Mouse (Mus musculus) A20 (cell line): ENCODE data around the gene Tmprss9.
A peak's percentile ranks its signal among the peaks of the same experiment; 100 is the strongest.

Source experiments
- DNase-seq: peaks from one replicate; pipeline ENCODE4 v3.0.0-alpha.2; 2011; ENCODE audit warnings: low read depth, low spot score

The Tmprss9 gene

DNA sequence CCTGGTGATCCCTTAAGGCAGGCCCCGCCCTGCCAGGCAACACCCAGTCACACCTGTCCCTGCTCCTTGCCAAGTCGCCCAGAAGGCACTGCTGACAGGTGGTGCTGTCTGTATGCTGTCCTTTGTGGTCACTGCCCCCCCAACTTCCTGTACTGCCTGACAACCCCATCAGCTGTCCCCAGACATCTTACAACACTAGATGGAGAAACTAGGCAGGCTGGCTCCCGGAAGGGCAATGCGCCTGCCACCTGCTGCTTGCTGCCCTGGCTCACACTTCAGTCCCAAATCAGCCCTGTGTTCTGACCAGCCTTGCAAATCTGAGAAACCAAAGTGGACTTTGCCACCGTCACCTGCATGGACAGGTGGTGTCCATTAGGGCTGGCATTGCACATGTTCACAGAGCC lies 42.6 kb downstream of the Tmprss9 start:
- no peak for DNase-seq

DNA sequence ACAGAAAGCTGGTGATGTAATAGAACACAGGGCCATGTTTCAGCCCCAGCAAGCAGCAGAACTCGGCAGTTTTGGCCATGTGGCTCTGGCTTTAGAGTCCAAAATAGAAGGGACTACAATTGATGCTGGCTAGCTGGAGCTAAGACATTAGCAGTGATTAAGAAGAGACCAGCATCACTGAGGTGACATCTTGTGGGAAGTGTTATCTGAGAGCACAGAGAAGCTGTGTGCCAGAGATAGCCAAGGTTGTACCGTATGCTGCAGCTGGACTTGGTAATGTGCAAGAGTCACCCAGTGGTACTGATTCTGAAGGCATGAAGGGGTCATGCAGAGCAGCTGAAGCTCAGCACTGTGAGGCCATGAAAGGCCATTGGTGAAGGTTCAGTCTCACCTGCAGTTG lies 43.6 kb downstream of the Tmprss9 start:
- DNase-seq: no peak

DNA sequence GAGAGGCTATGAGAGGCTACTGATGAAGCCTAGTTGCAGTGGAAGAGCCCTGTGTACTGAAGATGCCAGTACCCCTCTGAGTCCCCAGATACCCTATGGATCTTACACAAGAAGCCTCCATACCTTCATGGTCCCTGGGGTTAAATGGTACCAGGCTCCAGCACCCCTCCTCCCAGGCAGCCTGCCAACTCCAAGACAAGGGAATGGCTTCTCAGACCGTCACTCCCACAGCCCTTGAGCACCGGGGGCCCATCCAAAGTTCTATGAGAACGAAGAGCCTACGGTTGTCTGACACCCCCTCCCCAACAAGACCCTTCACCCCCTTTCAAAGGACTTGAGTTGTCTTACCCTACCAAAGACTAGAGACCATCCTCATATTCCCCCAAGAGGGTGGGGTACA lies 44.1 kb downstream of the Tmprss9 start:
- no peak for DNase-seq

DNA sequence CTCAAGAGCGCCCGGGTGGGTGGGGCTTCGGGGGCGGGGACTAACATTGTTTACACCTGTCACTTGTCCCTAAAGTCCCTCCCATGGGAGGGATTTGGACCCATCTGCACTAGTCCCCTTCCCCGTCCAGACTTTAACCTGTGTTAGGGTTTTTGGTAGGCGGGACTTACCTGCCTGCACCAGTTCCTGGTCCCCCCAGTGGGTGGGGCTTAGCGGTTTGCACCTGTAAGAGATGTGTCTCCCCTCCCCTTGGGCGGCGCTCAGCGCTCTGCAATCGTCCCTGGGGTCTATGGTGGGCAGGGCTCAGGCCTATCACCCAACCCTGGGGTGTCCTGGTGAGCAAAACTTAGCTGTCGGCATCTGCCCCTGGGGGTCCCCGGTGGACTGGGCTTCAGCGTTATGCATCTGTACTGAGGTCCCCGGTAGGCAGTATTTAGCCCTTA lies 45.7 kb downstream of the Tmprss9 start:
- peak; percentile 65 for DNase-seq

DNA sequence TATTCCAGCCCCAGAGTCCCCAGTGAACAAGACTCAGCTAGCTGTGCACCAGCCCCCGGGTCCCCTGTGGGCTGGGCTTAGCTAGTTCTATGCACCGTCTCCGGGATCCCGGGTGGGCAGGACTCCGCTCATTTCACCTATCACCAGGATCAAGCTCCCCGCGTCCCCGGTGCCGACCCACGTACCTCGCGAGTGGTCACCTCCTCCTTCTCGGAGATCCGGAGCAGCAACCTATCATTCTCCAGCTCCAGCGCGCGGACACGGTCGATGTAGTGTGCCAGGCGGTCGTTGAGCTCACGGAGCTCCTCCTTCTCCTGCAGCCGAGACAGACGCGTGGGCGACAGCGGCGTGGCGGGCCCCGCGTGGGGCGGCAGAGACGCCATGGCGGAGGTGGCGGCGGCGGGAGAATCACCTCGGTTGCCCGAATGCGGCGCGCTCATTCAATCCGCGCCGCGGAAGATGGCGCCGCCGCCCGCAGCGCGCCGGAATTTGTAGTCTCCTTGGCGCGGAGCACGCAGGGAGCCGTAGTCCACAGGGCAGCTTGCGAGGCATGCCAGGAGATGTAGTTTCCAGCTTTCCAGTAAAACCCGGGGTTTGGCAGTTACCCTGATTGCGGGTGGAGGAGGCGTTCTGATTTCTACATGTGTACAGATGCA lies 46.3 kb downstream of the Tmprss9 start, which contains the start of gene Lmnb2:
Lmnb2 (minus strand) TSS at position 467 of the 656 bp plus-strand sequence.
- DNase-seq: peak; percentile 81

DNA sequence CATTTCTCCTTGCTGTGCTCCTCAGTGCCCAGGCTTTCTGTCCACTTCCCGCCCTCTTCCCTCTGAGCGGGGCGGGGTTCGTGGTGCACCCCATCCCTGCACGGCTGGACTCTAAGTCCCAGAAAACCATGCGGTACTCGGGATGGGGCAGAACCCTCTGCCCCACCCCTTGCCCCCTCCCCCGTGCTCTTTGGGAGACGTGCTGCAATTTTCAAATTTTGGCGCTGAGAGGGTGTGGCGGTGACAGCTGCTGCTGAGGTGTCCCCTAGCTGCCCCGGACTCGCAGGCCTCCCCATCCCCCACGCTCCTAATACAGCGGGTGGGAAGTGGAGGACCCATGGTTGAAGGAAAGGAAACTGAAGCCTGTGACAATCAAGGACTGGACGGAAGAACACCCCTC lies 50.3 kb downstream of the Tmprss9 start:
- DNase-seq: no peak

DNA sequence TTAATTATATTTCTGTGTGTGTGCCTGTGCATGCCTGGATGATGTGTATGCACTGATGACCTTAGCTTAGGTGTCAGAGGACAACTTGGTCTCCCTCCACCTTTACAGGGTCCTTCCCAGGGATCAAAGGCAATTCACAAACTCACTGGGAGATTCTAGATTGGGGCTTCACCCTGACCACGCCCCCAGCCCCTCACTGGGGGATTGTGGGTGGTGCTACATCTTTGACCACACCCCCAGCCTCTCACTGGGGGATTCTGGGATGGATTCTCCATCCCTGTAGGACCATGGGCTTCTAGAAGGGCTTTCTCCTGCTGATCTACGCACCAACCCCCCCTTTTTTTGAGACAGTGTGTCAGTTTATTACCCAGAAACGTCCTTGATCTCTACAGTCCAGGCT lies 53.8 kb downstream of the Tmprss9 start:
- DNase-seq: no peak

DNA sequence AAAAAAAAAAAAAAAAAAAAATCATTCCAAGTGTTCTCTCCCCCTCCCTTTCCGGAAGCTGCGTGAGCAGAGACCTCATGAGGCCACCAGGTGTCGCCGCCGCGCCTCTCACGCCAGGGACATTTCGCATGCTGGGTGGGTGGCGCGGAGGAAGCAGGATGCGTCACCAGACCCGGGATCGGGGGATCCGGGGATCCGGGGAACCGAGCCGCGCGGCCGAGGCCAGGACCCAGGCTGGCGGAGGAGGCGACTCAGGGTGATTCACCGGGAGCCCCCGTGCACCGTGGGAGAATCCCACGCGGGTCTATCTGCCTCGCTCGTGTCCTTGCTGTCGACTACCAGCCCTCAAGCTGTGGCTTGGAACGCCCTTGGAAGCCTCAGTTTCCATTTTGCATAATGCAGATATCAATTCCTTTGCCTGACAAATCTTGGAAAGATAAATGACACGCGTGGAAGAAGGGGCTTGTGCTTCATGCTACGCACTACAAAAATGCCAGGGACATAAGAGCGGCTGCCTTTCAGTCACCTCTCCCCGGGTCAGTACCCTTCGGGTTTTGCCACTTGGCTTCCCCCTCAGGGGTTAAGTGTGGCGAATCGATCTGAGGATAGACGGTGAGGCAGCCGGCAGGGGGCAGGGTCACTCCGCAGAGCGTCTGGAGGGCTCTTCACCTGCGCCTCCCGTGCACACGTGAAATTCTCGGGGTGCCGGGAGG lies 57.1 kb downstream of the Tmprss9 start:
- DNase-seq: peak; percentile 97

DNA sequence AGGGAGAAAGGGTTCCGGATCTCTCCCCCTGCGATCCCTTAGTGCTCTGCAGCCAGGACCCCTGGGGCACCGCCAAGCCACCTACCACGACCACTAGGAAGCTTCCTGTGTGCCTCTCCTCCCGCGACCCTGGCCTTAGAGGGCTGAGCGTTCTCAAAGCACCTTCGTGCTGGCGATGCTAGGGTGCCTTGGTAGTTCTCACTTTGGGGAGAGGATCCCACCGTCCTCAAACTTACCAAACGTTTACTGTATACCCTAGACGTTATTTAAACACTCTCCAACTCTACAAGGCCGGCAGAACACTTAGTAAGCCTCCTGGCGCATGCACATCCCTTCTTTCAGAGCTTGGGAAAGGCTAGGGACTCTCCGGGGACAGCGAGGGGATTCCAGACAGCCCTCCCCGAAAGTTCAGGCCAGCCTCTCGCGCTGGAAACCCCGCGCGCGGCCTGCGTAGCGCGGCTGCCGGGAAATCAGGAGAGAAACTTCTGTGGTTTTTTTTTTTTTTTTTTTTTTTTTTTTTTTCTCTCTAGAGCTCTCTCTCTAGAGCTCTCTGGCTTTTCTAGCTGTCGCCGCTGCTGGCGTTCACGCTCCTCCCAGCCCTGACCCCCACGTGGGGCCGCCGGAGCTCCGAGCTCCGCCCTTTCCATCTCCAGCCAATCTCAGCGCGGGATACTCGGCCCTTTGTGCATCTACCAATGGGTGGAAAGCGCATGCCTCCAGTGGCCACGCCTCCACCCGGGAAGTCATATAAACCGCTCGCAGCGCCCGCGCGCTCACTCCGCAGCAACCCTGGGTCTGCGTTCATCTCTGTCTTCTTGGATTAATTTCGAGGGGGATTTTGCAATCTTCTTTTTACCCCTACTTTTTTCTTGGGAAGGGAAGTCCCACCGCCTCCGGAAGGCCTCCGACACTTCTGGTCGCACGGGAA lies 57.9 kb downstream of the Tmprss9 start, which contains the start of gene Gadd45b:
Gadd45b (plus strand) TSS at position 775 of the 928 bp plus-strand sequence.
- peak; percentile 99 for DNase-seq

DNA sequence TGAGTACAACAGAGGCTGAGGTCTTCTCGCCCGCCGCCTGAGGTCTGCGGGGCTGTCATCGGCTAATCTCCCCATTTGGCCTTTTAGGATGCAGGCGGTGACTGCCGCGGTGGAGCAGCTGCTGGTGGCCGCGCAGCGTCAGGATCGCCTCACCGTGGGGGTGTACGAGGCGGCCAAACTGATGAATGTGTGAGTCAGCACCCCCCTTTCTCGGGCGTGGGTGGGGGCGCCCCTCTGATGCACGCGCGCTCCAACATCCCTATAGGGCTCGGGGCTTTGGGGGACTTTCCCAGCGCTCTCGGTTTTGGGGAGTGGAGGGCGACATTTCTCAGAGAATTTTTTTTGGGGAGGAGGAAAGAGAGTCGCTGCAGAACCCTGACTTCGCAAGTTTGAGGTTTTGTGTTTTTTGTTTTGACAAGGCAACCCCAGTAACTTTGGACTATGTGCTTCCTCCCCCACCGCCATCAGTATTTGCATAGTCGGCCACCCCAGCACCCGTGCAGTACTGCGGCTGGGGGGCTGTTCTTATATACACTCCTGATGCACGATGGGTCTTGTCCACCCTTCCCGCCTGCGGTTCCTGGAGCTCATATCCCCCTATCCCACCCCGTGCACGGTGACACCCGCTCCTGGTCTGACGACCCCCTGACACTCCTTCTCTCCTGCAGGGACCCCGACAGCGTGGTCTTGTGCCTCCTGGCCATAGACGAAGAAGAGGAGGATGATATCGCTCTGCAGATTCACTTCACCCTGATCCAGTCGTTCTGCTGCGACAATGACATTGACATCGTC lies 58.9 kb downstream of the Tmprss9 start:
- DNase-seq: peak; percentile 85

DNA sequence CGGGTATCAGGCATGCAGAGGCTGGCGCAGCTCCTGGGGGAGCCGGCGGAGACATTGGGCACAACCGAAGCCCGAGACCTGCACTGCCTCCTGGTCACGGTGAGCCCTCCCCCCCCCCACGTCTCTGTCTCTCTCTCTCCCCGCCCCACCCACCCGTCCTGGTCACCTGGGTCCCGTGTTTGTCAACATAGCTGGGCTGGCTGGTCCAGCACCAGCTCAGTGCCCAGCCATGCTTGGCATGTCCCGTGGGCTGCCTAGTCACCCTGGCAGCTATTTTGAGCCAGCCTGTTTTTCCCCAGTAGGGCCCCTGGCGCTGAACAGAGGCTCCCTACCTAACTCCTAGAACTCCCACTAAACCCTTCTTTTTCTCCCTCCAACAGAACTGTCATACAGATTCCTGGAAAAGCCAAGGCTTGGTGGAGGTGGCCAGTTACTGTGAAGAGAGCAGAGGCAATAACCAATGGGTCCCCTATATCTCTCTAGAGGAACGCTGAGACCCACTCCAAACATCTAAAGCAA lies 59.6 kb downstream of the Tmprss9 start:
- peak; percentile 59 for DNase-seq

DNA sequence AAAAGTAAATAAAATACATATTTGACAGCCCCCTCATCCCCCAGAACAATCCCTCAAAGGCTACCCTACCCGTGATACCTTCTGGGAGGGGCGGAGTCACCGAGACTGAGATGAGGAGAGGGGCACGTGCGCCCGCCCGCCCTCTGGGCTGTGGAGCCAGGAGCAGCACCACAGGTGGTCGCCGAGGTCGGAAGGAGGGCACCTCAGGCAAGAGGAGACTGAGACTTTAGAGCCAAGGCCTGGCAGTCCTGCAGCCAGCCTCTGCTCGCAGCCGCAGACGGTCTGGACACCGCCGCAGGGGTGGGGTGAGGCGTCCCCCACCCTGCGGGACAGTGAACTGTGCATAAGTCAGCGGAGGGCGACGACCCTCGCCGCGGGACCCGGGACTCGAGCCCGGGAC lies 60.0 kb downstream of the Tmprss9 start:
- DNase-seq: peak; percentile 81

DNA sequence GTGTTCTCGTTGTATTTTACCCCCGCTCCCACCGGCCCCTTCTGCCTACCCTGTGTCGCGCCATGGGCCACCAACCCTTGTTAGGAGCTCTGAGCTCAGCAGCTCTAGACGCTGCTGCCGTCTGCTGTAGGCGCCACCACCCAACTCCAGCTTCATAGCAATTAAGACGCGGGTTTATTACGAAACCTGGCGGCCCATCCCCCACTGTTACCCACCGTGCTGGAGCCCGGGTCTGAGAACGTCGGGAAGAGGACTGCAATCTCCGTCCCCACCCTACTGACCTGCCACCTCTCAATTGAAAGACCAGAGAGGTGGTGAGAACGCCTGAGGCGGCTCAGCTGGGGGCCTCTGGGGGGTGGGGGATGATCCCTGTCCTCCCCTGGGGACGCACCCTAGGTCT lies 60.6 kb downstream of the Tmprss9 start:
- DNase-seq: peak; percentile 74

DNA sequence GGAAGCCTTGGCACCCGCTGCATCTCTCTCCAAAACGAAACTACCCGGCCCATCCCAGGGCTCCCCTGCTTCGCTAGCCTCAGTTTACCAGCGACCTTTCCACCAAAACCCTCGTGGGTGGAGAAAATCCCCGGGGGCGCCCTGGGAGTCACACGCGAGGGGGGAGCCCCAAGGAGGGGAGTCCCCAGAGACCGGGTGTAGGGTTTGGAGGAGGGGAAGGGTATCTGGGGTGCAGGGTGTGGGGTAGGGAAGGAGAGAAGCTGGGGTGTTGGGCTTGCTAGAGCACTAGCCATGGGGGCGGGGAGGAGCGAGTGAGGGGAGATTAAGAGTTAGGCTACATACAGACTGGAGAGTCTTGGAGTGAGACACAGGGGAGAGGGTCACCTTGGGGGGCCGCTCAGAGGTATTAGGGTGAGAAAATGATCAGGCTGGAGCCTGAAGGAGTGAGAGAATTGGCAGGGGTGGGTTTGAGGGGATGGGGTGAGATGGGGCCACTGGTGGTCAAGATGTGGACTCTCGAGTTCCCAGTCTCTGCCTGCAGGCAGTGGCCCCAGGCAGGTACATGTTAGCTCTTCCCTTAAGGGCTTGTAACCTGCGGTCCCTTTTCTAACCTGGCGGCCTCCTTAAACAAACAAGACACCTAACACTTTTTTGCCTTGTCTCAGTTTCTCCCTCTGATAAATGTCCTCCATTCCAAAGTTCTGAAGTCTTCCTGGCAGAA lies 61.2 kb downstream of the Tmprss9 start:
- DNase-seq: peak; percentile 61

DNA sequence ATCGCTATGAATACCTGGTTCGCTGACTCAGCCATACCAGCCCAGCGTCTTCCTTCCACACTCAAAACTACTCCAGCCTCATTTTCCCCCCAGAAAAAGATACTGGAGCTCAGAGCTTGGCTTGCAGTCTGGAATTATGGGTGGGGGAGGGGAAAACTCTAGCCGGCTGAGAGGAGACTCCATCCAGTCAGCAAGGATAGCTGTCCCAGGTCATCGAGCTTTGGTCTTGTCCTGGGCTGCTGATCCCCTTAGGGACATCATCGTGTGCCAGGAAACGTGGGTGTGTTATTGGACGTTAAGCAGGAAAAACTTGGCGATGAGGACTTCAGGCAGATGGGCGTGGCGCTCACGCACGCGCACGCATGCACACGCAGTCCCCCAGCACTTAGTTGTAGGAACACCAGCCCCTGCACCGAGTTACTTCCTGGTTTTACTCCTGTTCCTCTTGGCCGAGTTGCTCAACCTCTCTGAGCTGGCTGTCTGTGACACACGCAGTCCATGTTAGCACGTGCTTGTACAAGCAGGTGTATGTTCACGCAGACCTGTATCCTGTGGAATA lies 61.9 kb downstream of the Tmprss9 start:
- DNase-seq: peak; percentile 77

DNA sequence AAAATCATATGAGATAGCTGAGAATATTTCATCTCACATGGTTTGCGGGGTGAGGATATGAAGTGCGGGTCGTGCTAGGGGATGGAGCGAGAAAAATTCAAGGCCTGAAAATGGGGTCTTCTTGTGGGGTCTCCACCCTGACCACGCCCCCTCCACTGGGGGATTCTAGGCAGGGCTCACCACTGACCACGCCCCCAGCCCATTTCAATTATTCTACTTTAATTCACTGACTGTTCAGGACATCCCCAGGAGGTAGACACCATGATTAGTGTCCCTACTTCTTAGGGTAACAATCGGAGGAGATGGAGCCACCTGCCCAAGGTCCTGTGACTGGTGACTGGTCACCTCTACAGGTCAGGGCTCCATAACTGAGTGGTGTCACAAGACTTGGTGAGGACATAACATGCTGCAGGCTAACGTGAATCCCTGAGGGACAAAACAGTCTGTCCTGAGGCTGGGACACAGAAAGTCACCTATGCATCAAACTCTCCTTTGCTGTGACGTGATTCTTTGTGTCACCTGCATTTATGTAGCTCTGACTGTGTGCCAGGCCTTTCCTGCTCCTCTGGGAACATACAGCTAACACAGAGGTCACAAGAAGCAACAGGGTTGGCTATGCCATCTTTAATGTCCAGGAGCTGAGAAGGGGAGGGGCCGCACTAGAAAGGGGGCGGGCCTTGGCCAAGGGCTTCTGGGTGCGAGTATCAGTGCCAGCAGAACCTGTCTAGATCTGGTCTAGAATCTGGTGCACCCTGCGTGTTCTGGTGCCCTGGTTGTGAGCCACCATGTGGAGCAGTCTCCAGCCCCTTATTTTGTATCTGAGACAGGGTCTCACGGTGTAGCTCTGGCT lies 62.7 kb downstream of the Tmprss9 start:
- peak; percentile 52 for DNase-seq

DNA sequence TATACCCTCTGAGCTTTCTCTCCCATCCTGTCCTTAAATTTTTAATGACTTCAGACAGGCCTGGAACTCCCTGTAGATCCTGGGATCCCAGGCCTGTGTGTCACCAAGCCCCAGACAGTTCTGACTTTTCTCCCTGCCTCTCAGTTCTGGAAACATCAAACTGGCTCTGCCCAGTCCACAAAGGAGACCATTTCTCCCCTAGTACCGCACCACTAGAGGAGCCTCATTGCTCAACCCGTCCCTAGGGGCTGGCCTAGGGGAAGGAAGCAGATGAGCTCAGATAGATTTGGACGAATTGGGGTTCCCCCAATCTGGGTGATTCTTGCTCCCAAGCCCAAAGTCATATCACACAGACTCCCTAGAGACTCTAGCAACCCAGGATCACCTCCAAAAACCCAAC lies 63.6 kb downstream of the Tmprss9 start:
- DNase-seq: peak; percentile 66

DNA sequence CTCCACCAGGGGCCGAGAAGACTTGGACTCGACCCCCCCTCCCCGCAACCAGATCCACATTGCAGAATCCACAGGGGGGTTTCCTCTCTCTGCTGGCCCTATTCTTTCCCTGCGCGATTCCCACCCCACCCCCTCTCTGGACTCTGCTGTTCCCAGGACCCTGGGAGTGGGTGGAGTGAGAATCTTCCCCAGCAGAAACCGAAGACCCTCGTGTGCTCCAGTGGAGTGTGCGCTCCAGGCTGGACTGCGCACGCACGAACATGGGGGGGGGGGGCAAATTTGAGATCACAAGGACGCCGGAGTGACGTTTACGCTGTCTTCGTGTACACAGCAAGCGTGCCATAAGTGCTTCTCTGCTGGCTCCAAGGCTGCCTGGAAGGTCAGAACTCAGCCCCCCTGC lies 64.0 kb downstream of the Tmprss9 start:
- no peak for DNase-seq
